Mouse (Mus musculus) embryonic facial prominence, embryonic 10.5 days (tissue): ENCODE measurements around the gene Psd. TPM values are rescaled to one million over a fixed set of nuclear protein-coding genes. Genes with fewer than 3 reads are reported as not detected.
A peak's percentile ranks its signal among the peaks of the same experiment; 100 is the strongest.

Experiments used
- DNase-seq: peaks from one replicate; pipeline ENCODE4 v3.0.0-alpha.2; 2017; ENCODE audit warnings: low spot score
- H3K27ac ChIP-seq: fragments of 300-500 bp; sonication (generic); replicated peaks from 2 replicates; pipeline ENCODE4 v1.5.1; 2016; ENCODE audit warnings: mild to moderate bottlenecking
- H3K27me3 ChIP-seq: fragments of 300-500 bp; sonication (generic); replicated peaks from 2 replicates; pipeline ENCODE4 v1.6.1; 2016; ENCODE audit warnings: low read depth, mild to moderate bottlenecking; ENCODE audit not compliant: poor library complexity, severe bottlenecking
- H3K36me3 ChIP-seq: fragments of 300-500 bp; sonication (generic); replicated peaks from 2 replicates; pipeline ENCODE4 v1.6.1; 2016; ENCODE audit warnings: mild to moderate bottlenecking, moderate library complexity
- H3K4me1 ChIP-seq: fragments of 300-500 bp; sonication (generic); 2 replicates; pipeline ENCODE4 v1.6.1; 2016
- H3K4me3 ChIP-seq: fragments of 300-500 bp; sonication (generic); 2 replicates; pipeline ENCODE4 v1.5.1; 2016; ENCODE audit warnings: mild to moderate bottlenecking, moderate library complexity
- H3K9me3 ChIP-seq: fragments of 300-500 bp; sonication (generic); 2 replicates; pipeline ENCODE4 v1.6.1; 2016; ENCODE audit warnings: mild to moderate bottlenecking
- WGBS: fragments of 180-500 bp; shearing (Covaris S2); methylation state at CpG from one replicate; pipeline ENCODE4 v1.1.7; 2016; 5-methylcytosine and 5-hydroxymethylcytosine counted together
- polyA plus RNA-seq: library from polyadenylated mRNA; unstranded; fragments of >200 nt; fragmentation: Nextera tagmentation; extraction: Ambion mirVana; gene quantifications from 2 replicates; pipeline ENCODE4 v1.2.1, GENCODE M21; 2016

Psd gene
- 2.5 and 3.5 TPM in 2 replicates for polyA plus RNA-seq

DNA sequence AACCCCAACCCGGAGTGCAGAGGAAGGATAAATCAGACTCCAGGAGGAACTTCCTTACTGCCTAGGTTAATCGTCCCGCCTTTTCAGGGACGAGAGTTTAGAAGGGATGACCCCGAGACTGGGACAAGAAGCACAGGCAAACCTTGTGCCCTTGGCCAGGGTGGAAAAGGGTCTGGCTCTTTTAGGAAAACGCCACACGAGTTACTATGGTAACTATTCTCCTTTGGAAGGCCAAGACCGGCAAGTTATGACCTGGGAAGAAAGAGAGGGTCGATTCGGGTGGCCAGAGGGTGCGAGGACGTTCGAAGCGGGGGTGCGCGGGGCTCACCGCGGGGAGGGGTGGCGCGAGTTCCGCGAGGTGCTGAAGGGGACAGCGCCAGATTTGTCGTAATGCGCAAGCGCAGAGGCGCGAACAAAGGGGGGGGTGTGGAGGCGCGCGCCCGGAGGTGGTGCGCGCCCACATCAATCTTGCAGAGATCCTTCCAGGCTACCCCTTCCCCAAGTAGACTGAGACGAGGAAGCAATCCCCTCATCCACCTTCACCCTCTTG lies at the start of gene Psd:
TSS of gene Psd (minus strand) at position 401 of the 550 bp plus-strand sequence.
- Histone ChIP-seq H3K4me3 (peak within 1 kb of the TSS; percentile 76), H3K4me1 (peaks cover 49% of the 10 kb centered on the region), H3K27ac (peak within 1 kb of the TSS; percentile 89), H3K36me3 (peaks cover 20% of the 10 kb centered on the region), H3K27me3 (peaks cover 87% of the 10 kb centered on the region), H3K9me3 (no peaks in the 10 kb centered on the region)
- peak; percentile 72 for DNase-seq
- WGBS, result under 1% methylated on average over 35 of the region's 35 CpGs

DNA sequence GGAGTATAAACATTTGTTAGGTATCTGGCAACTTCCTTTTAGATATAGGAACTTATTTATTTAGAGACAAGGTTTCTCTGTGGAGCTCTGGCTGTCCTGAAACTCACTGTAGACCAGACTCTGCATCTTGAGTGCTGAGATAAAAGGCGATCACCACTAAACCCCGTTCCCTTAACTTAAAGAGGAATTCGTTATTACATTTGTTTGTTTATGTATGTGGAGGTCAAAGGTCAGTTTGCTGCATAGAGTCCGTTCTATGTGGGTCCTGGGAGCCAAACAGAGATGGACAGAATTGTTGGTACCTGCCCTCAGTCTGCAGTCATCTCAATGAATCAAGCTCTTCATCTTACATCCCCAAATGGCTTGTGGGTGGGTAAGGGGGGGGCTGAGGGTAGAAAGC lies 48.9 kb upstream of the Psd start:
- H3K27me3 ChIP-seq, result no peaks in the 10 kb centered on the region
- DNase-seq, result no peak
- 52% methylated on average over 4 of the region's 4 CpGs for WGBS

DNA sequence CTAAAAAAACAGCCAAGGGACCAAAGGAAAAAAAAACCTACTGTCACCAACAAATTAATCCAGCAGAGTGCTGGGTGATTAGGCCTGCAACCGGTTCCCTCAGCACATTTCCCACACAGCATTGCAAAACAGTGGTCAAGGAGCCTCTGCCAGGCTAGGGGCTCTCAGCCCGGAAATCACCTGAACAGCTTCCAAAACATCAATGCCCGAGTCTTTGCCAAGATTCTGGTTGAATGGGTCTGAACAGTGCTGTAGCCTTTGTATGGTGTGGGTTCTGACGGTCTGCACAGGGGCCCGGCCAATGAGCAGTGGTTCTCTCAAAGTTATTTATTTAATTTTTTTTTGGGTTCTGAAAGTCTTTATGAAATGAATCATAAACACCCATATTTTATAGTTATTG lies 48.5 kb upstream of the Psd start:
- H3K36me3 ChIP-seq, result peaks cover 51% of the 10 kb centered on the region
- no peaks in the 10 kb centered on the region for H3K9me3 ChIP-seq
- no peak overlapping the region for H3K4me3 ChIP-seq
- H3K4me1 ChIP-seq, result peaks cover 14% of the 10 kb centered on the region
- DNase-seq, result no peak
- WGBS, result 76% methylated on average over 5 of the region's 5 CpGs
- H3K27ac ChIP-seq, result no peak overlapping the region
- H3K27me3 ChIP-seq, result no peaks in the 10 kb centered on the region

More for the DNA sequence above, 48.9 kb upstream of the Psd start:
- Histone ChIP-seq H3K36me3 (peaks cover 55% of the 10 kb centered on the region), H3K4me3 (no peak overlapping the region), H3K27ac (no peak overlapping the region), H3K9me3 (no peaks in the 10 kb centered on the region), H3K4me1 (peaks cover 14% of the 10 kb centered on the region)

DNA sequence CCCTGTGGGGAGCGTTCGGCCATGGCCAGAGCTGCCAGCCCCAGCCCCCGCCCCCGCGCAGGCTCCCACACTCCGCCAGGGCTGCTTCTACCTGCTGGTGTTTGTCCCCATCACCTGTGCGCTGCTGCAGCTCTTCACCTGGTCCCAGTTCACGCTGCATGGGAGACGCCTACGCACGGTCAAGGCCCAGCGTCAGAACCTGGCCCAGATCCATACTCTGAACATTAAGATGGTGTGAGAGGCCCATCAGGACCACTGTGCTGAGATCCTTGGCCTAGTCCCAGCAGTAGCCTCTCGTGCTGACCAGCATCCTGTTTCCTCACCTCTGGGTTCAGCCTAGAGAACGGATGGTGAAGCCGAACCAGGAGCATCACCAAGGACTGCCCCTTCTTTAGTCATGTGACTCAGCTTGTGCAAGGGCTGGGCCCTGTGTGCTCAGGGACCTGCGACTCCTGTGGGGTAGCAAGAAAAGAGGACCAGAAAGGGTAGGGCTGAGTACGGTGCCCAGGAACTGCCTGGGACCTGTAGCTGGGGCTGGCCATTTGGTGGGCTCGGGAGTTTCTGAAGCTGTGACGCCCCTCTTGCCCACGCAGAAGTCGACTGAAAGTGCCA lies 47.6 kb upstream of the Psd start:
- H3K36me3 ChIP-seq, result peaks cover 41% of the 10 kb centered on the region
- no peaks in the 10 kb centered on the region for H3K27me3 ChIP-seq
- no peak overlapping the region for H3K4me3 ChIP-seq
- H3K4me1 ChIP-seq, result peaks cover 14% of the 10 kb centered on the region
- H3K27ac ChIP-seq, result peak overlapping the region; percentile 24; the same call in 1 of the 2 replicates
- no peak for DNase-seq
- H3K9me3 ChIP-seq, result no peaks in the 10 kb centered on the region
- 47% methylated on average over 21 of the region's 21 CpGs for WGBS

DNA sequence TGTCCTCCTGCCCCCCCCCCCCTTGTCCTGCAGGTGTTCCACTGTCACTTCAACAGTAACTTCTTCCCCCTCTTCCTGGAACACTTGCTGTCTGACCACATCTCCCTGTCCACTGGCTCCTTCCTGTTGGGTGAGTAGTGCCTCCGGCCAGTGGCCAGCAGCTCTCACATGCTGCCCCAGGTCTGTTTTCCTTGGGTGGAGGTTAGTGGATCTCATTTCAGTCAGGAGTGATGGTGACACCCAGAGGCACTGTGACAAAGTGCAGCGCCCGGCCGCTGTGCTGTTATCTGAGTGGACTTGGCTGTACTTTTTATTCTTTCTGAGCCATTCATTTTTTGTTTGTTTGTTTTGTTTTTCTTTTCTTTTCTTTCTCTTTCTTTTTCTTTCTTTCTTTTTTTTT lies 42.2 kb upstream of the Psd start:
- DNase-seq, result peak; percentile 47
- Histone ChIP-seq H3K9me3 (no peaks in the 10 kb centered on the region), H3K36me3 (no peaks in the 10 kb centered on the region), H3K27ac (no peak overlapping the region), H3K27me3 (no peaks in the 10 kb centered on the region), H3K4me1 (peaks cover 2% of the 10 kb centered on the region), H3K4me3 (no peak overlapping the region)
- WGBS, result 31% methylated on average over 4 of the region's 4 CpGs

DNA sequence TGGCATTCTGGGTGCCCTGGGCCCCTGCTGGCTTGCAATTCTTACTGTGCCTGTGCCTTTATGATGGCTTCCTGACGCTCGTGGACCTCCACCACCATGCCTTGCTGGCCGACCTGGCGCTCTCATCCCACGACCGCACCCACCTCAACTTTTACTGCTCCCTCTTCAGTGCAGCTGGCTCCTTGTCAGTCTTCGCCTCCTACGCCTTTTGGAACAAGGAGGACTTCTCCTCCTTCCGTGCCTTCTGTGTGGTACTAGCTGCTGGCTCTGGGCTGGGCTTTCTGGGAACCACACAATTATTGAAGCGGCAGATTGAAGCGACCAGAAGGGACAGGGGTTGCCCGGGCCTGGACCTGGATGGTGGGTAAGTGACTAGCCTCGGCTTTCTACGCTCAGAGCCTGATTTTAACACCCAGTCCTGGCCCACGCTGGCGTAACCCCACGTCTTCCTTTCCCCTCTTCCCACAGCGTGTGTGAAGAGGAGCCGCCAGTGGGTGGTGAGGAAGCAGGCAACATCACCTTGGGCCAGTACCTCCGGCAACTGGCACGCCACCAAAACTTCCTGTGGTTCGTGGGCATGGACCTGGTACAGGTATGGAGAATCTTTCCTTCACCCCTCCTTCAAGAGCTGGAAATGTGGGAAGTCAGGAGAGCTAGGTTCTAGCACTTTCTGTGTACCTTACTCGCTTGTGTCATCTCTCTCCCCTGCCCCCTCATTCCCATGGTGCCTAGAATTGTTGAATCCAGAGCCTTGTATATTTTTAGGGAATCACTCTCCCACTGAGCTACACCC lies 41.0 kb upstream of the Psd start:
- no peaks in the 10 kb centered on the region for H3K27me3 ChIP-seq
- WGBS, result 87% methylated on average over 23 of the region's 23 CpGs
- DNase-seq, result no peak
- no peak overlapping the region for H3K27ac ChIP-seq
- no peaks in the 10 kb centered on the region for H3K9me3 ChIP-seq
- H3K36me3 ChIP-seq, result no peaks in the 10 kb centered on the region
- H3K4me1 ChIP-seq, result no peaks in the 10 kb centered on the region
- H3K4me3 ChIP-seq, result no peak overlapping the region

DNA sequence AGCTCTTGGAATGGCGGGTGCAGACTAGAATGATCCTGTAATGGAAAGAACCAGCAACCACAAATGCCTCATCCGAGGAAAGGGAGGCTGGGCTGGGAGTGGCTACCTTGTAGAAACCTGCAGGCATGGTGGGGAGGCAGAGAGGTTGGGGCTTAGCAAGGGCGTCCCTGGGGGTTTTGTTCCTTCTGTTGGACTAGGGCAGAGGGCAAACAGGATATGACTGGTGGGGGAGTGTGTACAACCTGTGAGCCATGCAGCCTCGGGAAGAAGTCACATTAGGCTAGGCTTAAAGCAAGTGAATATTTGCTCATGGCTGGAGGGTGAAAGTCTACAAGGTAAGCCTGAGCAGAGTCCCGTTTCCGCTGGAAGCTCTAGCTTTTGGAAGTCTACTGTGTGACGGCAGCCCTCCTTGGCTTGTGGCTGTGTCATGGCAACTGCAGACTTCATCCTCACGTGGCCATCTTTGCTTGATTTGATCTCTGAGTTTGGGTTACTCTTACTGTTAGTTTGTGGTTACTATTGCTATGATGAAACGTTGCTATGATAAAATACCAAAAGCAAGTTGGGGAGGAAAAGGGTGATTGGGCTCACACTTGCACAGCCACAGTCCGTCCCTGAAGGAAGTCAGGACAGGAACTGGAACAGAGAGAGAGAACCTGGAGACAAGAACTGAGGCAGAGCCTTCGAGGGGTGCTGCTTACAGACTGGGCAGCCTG lies 36.5 kb upstream of the Psd start:
- Histone ChIP-seq H3K27me3 (peaks cover 7% of the 10 kb centered on the region), H3K27ac (no peak overlapping the region), H3K4me1 (peaks cover 1% of the 10 kb centered on the region; the same call in 1 of the 2 replicates), H3K36me3 (no peaks in the 10 kb centered on the region), H3K4me3 (no peak overlapping the region), H3K9me3 (0 out of 2 replicates have a peak, but pooled peaks cover 2% of the 10 kb centered on the region)
- no peak for DNase-seq
- 86% methylated on average over 11 of the region's 11 CpGs for WGBS

DNA sequence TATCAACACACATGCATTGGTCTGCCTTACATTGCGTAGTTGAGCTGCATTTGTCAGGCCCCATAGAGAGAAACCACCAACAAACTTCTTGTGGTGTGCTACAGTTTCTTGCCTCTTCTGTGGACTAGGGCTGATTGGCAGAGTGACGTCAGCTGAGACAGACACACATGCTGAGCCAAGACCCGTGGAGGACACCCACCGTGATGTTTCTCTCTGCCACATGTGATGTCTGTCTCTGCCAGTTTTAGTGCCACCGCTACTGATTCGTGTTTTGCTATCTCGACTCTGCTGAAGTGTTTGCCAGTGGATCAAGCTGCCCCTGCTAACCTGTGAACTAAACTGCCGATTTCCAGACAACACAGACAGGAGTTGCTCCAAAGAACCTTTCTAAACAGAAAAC lies 35.1 kb upstream of the Psd start:
- Histone ChIP-seq H3K9me3 (0 out of 2 replicates have a peak, but pooled peaks cover 2% of the 10 kb centered on the region), H3K27ac (no peak overlapping the region), H3K4me1 (peaks cover 14% of the 10 kb centered on the region), H3K36me3 (no peaks in the 10 kb centered on the region), H3K4me3 (no peak overlapping the region), H3K27me3 (peaks cover 21% of the 10 kb centered on the region)
- 89% methylated on average over 8 of the region's 8 CpGs for WGBS
- DNase-seq, result no peak

DNA sequence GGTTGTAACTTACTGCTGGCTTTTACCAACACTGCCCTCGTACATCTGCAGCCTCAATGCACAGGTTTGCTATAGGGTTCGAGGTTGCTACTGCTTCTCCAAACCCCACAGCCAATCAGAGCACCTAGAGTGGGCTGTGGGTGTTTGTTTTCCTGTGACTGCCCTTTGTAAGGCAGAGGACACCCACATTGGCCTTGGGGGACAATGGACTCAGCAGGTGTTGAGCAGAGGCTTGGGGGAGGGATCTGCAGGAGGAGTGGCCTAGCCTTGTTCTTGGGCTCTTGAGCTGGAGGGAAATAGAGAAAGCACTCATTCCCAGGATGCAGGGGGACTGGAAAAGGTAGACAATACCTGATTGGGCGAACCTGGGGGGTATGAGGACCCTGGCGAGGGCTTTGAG lies 31.4 kb upstream of the Psd start:
- 64% methylated on average over 4 of the region's 4 CpGs for WGBS
- H3K36me3 ChIP-seq, result no peaks in the 10 kb centered on the region
- DNase-seq, result no peak
- H3K4me1 ChIP-seq, result peaks cover 23% of the 10 kb centered on the region
- H3K27ac ChIP-seq, result no peak overlapping the region
- H3K4me3 ChIP-seq, result no peak overlapping the region; the same call in 1 of the 2 replicates
- peaks cover 26% of the 10 kb centered on the region for H3K27me3 ChIP-seq
- H3K9me3 ChIP-seq, result 0 out of 2 replicates have a peak, but pooled peaks cover 2% of the 10 kb centered on the region

DNA sequence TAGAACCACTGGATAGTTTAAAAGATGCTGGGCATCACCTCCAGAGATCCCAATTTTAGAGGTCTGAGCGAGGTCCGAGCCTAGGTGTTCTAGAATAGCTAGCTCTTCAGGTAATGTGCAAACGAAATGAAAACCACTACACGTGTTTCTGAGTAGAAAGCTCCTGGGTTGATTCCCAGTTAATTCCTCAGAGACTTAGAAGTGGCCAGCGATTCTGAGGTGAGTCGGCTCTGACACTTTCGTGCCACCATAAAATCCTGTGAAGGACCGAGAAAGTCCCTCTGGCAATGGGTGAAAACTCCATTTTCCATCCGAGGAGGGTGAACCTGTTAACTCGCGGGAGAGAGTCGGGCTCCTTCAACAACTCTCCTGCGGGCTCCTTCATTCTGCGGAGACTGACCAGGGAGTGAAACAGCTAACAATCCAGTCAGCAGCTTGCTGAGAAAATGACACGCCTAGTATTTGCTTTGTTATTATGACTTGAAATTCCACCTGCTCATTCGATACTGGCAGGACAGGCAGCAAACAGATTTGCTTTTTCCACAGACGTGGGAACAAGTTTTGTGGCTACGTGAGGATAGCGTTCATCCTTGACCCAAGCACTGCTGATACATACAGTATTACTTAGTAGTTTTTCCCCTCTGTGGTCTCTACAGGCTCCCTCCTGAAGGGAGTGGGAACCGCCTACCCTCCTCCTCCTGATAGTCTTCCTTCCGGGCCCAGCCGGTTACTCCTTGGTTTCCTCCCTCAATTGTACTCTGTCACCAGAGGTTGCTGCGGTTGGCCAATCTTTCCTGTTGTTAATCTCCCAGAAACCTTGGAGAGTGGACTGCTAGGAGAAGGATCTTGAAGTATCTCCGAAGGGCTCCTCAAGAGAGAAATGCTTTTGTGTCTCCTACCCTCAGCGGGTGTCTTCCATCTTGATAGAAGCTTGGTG lies 30.7 kb upstream of the Psd start:
- Histone ChIP-seq H3K4me1 (peaks cover 23% of the 10 kb centered on the region), H3K36me3 (no peaks in the 10 kb centered on the region), H3K9me3 (0 out of 2 replicates have a peak, but pooled peaks cover 2% of the 10 kb centered on the region), H3K4me3 (peak overlapping the region; percentile 68), H3K27me3 (peaks cover 31% of the 10 kb centered on the region), H3K27ac (peak overlapping the region; percentile 81)
- WGBS, result 19% methylated on average over 25 of the region's 25 CpGs
- no peak for DNase-seq

DNA sequence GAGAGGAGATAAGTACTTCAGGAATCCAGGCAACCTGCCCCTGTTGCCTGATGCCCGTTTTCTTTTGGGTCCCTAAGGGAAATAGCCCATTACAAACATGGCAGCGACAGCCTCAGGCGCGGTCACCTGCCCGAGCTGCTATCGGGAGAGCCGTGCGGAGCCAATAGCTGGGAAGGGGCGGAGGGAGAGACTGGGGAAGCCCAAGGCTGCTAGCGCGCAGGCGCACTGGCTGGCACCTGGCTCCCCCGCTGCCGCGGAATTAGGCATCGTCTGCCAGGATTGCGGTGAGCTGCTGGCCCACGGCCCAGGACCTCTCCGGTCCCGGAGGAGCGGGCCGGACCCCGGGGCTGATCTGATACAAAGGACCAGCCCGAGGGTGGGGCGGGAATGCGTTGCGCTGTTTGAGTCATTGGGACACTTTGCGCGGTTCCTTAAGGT lies 29.8 kb upstream of the Psd start:
- H3K27ac ChIP-seq, result peak overlapping the region; percentile 81
- WGBS, result under 1% methylated on average over 29 of the region's 29 CpGs
- peak overlapping the region; percentile 68 for H3K4me3 ChIP-seq

More for the DNA sequence above, 29.8 kb upstream of the Psd start:
- H3K27me3 ChIP-seq, result peaks cover 39% of the 10 kb centered on the region
- no peaks in the 10 kb centered on the region for H3K36me3 ChIP-seq
- DNase-seq, result peak; percentile 90
- peaks cover 23% of the 10 kb centered on the region for H3K4me1 ChIP-seq
- H3K9me3 ChIP-seq, result 0 out of 2 replicates have a peak, but pooled peaks cover 2% of the 10 kb centered on the region
